Mouse (Mus musculus): Measurements from ENCODE around the gene Wdr95. TPM values are rescaled to one million over a fixed set of nuclear protein-coding genes. Genes with fewer than 3 reads are reported as not detected.

Gene Wdr95
- total and polyA plus RNA-seq, 2 experiments: not detected

DNA sequence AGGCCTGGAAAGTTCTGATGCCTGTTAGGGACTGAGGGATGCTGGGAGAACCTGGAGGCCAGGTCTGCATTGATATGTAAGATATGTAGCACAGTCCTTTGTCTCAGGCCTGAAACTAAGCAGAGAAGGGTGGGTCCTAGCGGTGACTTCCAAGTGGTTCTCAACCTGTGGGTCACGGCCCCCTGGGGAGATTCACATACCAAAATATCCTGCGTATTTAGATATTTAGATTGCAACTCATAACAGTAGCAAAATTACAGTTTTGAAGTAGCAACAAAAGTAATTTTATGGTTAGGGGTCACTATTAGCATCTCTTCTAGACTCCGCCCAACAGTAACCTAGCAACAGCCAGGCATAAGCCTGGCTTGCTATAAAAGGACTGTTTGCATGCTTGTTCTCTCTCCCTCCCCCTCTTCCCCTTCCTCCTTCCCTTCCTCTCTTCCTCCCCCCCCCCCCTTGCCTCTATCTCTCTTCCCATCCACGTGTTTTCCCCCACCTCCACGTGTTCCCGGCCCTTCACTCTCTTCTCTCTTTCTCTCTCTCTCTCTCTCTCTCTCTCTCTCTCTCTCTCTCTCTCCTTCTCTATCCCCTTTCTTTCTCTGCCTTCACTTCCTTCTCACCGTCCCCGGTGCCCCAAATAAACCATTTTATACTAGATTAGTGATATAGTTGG, 130.4 kb downstream of the Wdr95 start:
- DNase-seq (ENCODE audit: extremely low read depth, low read depth, low spot score): no peak
- no peak overlapping the region for H3K9ac ChIP-seq (ENCODE audit: low read depth, low read length)
- WGBS: 66% methylated on average over 9 of the region's 9 CpGs
- H3K27me3 ChIP-seq (ENCODE audit: control insufficient read depth, insufficient read depth, low read length): no peaks in the 10 kb centered on the region
- no peaks in the 10 kb centered on the region for H3K36me3 ChIP-seq (ENCODE audit: control insufficient read depth, insufficient read depth, low read length)
- H3K27ac ChIP-seq (replicated peaks; ENCODE audit: insufficient read depth, low read depth, low read length): no peak overlapping the region
- TF ChIP-seq POLR2A (IDR thresholded peaks at IDR 0.05; ENCODE audit: extremely low read depth, insufficient read depth, low read length) (no peak), CTCF (IDR thresholded peaks at IDR 0.05; ENCODE audit: low read depth, low read length) (no peak)
- no peaks in the 10 kb centered on the region for H3K79me2 ChIP-seq (ENCODE audit: control insufficient read depth, insufficient read depth, low read length)
- H3K4me3 ChIP-seq (ENCODE audit: insufficient read depth, low read depth, low read length): no peak overlapping the region
- H3K4me1 ChIP-seq (ENCODE audit: control insufficient read depth, insufficient read depth, low read length): no peaks in the 10 kb centered on the region

DNA sequence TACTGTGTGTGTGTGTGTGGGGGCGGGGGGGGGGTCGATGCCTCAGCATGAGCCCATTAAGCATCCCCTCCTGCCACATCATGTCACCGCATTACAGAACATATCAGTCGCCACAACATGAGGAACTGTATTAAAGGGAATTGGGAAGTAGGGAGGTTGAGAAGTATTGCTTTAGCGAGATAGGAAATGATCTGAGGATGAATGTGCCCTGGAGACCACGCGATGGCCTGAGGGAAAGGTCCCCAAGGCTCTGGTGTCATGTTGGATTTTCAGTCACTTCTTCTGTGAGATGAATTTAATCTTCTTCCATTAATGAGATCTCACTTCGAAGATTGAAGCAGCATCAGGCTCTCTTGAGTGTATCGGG, 130.9 kb downstream of the Wdr95 start:
- Histone ChIP-seq H3K4me1 (ENCODE audit: control insufficient read depth, insufficient read depth, low read length) (no peaks in the 10 kb centered on the region), H3K9ac (ENCODE audit: low read depth, low read length) (no peak overlapping the region), H3K4me3 (ENCODE audit: insufficient read depth, low read depth, low read length) (no peak overlapping the region), H3K36me3 (ENCODE audit: control insufficient read depth, insufficient read depth, low read length) (no peaks in the 10 kb centered on the region), H3K27ac (replicated peaks; ENCODE audit: insufficient read depth, low read depth, low read length) (no peak overlapping the region), H3K79me2 (ENCODE audit: control insufficient read depth, insufficient read depth, low read length) (no peaks in the 10 kb centered on the region), H3K27me3 (ENCODE audit: control insufficient read depth, insufficient read depth, low read length) (no peaks in the 10 kb centered on the region)
- 65% methylated on average over 9 of the region's 9 CpGs for WGBS
- DNase-seq (ENCODE audit: extremely low read depth, low read depth, low spot score): no peak
- no peak for TF ChIP-seq CTCF (IDR thresholded peaks at IDR 0.05; ENCODE audit: low read depth, low read length)
- TF ChIP-seq POLR2A (IDR thresholded peaks at IDR 0.05; ENCODE audit: extremely low read depth, insufficient read depth, low read length): no peak

DNA sequence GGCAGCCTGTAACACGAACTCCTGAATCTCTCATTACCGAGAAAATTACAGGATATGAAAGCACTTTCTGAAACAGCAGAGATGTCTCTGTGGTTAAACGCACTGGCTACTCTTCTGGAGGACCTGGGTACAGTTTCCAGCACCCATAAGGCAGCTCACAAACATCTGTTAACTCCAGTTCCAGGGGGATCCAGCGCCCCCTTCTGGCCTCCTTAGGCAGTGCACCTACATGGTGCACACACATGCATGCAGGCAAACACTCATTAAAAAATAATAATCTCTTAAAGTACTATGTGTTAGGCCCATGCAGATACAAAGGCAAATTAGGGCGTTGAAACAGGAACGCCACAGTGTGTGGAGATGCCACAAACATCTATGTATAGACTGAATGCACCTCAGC, 132.9 kb downstream of the Wdr95 start:
- H3K4me3 ChIP-seq (ENCODE audit: insufficient read depth, low read depth, low read length): no peak overlapping the region
- no peak overlapping the region for H3K9ac ChIP-seq (ENCODE audit: low read depth, low read length)
- TF ChIP-seq CTCF (IDR thresholded peaks at IDR 0.05; ENCODE audit: low read depth, low read length): no peak
- TF ChIP-seq POLR2A (IDR thresholded peaks at IDR 0.05; ENCODE audit: extremely low read depth, insufficient read depth, low read length): no peak
- H3K4me1 ChIP-seq (ENCODE audit: control insufficient read depth, insufficient read depth, low read length): no peaks in the 10 kb centered on the region
- whole genome bisulfite sequencing: 87% methylated on average over 6 of the region's 6 CpGs
- no peak for DNase-seq (ENCODE audit: extremely low read depth, low read depth, low spot score)
- no peaks in the 10 kb centered on the region for H3K79me2 ChIP-seq (ENCODE audit: control insufficient read depth, insufficient read depth, low read length)
- no peak overlapping the region for H3K27ac ChIP-seq (replicated peaks; ENCODE audit: insufficient read depth, low read depth, low read length)
- no peaks in the 10 kb centered on the region for H3K27me3 ChIP-seq (ENCODE audit: control insufficient read depth, insufficient read depth, low read length)
- no peaks in the 10 kb centered on the region for H3K36me3 ChIP-seq (ENCODE audit: control insufficient read depth, insufficient read depth, low read length)

Other genes with a start within 250 kb of the Wdr95 start
- 0.18 and 0.20 TPM in 2 replicates for gene Medag, start 116.9 kb upstream of the Wdr95 start, total RNA-seq (2014; rRNA removed)
- gene Medag, start 116.9 kb upstream of the Wdr95 start, polyA plus RNA-seq (2012; rRNA removed): 0.09 and 0.21 TPM in 2 replicates
- not detected in 2 replicates for gene Tex26, start 89.0 kb upstream of the Wdr95 start, total RNA-seq (2014; rRNA removed)
- not detected in 2 replicates for gene Tex26, start 89.0 kb upstream of the Wdr95 start, polyA plus RNA-seq (2012; rRNA removed)
- gene Hsph1, start 107.7 kb downstream of the Wdr95 start, total RNA-seq (2014; rRNA removed): 17.2 and 19.1 TPM in 2 replicates
- gene Hsph1, start 107.7 kb downstream of the Wdr95 start, polyA plus RNA-seq (2012; rRNA removed): 9.7 and 14.1 TPM in 2 replicates
- 1.1 TPM in 2 replicates for gene B3glct, start 149.6 kb downstream of the Wdr95 start, total RNA-seq (2014; rRNA removed)
- 0.66 and 0.96 TPM in 2 replicates for gene B3glct, start 149.6 kb downstream of the Wdr95 start, polyA plus RNA-seq (2012; rRNA removed)

Measured in liver, adult 2 months (tissue).